Mouse (Mus musculus) urinary bladder, postnatal 25 days (tissue): ENCODE results near the gene Golga2.

ENCODE experiments used
- DNase-seq: peaks from one replicate; pipeline ENCODE4 v3.0.0; 2022; ENCODE audit warnings: low spot score

Golga2 gene

DNA sequence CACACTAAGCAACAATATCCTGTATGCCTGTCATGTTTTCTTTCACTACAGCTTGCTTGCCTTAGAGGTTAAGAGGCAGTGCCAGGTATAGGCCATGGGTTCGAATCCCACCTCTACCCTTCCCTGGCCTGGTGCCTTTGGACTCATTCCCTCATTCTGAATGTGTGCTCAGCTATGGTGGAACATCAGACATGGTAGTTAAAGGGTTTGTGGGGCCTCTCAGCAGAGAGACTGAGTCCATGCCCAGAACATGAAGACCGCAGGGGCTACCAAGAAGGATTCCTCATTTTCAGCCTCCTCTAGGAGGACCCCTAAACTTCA lies 56.1 kb downstream of the Golga2 start:
- DNase-seq, result no peak

DNA sequence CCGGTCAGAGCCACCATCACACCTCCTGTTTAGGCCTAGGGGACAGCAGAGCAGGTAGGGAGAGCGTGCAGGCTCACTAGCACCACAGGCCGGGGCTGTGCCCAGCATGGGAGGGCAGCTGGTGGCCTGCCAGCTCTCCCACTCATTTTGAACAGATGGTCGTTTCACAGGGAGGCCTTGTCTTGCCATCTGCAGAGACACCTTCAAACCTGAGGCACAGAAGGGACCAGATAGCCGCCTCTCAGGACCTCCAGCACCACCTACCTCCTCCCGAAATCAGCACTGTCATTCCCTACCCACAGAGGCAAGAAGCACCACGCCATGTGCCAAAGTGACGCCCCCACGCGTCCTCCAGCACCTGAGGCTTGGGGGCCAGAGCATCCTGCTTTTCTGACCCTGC lies 56.9 kb downstream of the Golga2 start:
- DNase-seq, result no peak

DNA sequence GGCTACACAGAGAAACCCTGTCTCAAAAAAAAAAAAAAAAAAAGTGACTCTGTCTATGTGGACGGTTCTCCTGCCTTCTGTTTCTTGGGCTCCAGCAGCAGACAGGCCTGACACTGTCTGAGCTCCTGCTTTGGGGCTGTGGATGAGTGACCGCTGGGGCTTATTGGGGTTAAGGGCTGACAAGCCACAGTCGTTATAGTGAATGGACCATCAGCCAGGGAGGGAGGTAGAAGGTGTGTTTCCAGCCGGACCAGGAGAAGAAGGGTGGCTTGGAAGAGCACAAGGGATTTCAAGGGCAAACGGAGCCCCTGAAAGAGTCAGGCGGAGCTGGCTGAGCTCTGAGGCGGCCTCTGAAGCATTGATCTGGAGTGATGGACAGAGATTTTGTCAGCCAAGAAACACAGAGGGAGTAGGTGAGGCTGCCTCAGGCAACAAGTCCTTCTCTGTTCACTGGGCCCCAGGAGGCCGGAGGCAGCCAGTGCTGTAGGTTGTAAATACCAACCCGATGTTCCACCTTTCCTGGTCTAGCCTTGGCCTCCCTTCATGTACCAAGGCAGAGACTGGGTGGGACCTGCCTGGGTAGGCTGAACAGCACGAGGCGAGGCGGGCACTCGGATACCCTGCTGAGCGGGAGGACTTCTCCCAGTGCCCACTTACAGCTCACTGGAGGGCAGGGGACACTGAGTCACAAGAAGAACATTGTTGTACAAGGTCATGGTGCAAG lies 57.6 kb downstream of the Golga2 start:
- DNase-seq, result no peak

DNA sequence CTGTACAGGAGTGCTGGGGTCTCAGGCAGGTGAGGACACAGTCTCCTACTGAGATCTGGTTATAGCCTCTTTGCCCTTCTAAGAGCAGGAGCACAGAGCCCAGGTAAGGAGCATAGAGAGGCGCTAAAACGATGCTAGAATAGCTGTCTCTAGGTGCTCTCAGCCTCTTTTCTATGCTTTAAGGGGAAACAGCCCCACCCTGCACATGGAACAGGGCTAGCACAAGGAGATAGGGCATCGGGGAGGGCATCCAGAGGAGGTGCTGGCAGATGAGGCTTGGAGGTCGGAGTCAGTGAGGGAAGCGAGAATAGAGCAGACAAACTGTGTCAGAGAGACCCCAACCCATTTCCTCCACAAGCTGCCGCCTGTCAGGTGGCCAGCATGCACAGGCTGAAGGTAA lies 59.8 kb downstream of the Golga2 start:
- no peak for DNase-seq

DNA sequence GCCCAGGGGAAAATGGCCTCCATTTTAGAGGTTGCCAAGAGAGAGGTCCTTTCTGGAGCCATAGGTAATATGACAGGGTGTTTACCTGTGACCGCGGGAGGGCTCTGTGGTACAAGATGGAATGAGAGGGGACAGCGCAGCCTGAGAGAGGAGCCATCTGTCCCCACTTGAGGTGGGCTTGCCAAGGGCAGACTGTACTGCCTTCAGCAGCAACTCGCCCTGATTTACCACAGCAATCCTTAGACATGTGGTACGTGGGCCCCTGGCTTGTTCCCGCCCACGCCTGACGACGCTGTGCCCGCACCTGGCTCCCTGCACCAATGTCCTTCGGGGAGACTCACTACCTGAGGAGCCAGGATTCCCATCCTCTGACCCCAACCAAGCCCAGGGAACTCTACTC lies 61.1 kb downstream of the Golga2 start:
- DNase-seq, result no peak

DNA sequence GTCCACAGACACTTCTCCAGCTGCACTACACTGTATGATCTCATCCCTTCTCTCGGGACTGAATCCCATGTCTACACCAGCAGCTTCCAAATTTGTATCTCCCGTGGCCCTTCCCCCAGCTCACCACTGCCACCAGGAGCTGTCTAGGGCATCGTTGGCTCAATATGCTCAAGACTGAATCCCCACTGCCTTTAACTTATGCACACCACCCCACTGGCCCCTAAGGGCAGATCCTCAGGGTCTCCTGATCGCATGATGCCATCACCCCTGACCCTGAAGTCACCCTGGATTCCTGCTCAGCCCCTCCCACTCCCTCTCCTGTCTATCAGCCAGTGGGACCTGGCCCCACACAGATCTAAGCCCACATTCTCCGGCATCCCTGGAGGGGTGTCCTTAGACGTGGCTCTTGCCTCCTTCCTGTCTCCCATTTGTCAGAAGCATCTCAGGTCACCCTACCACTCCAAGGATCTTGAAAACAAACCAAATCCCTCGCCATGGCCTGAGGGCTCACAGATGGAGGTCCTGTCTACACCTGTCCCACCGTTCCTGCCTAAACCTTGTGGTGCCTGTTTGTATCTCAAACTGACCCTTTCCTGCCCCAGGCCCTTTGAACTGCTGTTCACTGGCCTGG lies 62.6 kb downstream of the Golga2 start:
- DNase-seq, result no peak

DNA sequence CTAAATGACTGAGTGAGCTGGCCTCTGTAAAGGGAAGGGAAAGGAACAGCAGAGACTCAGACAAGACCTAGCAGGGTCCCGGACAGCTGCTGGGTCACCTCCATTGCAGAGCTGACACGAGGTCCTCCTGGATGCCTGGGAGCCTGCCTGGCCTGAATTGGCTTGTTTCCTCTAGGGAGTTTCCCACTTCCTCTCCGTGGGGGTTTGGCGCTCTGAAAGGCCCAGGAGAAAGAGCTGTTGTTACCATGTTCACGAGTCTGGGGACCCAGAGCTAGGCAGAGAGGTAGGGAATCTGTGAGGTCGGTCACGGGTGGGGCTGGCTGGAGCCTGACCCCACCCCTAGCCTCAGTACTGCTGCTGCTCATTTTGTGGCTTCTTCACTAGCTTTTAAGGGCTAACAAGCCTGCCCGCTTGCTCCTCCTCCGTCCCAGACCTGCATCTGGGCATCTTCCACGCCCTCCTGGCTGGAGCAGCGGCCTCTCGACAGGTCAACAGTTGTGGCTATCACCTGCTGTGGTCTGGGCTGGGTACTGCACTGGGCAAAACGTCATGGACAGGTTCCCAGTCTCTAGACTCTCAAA lies 63.4 kb downstream of the Golga2 start:
- DNase-seq, result no peak

DNA sequence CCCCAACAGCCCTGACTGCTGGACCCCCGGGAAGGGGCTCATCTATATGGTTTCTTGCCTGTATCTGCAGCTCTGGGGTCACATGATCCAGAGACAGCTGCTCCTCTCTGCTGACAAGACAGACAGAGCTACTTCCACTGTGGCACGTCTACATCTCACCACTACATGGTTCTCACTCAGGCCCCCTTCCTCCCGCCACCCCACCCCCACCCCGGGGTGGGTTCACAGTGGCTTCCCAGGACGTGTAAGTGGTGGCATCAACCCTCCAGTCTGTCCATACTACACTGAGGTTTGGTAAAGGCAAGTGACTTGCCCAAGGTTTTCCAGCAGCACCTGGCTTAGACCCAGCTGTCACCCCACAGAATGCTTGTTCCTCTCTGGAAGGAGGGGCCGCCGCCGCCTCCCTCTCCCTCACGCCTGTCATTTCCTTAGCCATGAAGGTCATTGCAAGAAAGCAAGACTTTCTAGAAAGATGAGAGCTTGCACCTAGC lies 64.3 kb downstream of the Golga2 start:
- DNase-seq, result no peak

DNA sequence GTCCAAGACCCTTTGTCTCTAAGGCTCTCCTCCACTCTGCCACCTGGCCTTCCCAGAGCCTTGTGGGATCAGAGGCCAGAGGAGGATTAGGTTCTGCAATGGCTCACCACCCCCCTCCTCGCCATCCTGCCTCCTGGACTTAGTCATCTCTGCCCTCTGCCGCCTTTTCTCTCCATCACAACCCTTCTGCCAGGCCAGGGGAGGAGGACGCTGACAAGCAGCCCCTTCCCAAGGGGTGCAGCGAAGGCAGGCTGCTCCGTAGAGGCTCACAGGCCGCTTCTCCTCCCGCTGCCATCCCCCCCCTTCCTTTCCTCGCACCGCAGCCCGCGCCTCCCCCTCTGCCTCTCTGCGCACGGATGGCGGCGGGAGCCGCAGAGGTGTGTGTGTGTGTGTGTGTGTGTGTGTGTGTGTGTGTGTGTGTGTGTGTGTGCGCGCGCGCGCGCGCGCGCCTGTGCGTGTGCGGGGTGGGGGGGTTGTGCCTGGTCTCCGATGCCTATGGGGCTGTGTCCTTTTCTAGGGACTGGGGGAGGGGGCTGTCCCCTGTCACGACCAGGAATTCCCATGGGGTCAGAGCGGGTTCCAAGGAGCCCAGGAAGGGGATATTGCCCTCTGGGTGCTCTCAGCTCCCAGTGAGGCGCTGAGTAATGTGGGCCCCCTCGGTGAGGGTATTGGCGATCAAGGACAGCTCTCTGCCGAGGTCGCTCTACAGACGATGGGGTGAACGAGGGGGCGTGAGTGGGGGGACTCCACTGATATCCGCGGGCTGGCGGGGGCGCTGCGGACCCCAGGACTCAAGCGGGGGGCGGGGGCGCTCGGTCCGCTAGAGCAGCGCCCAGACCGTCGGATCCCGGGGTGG lies 65.2 kb downstream of the Golga2 start, which contains the start of gene Ciz1:
Ciz1 (plus strand) TSS at position 177 of the 856 bp plus-strand sequence.
- no peak for DNase-seq

DNA sequence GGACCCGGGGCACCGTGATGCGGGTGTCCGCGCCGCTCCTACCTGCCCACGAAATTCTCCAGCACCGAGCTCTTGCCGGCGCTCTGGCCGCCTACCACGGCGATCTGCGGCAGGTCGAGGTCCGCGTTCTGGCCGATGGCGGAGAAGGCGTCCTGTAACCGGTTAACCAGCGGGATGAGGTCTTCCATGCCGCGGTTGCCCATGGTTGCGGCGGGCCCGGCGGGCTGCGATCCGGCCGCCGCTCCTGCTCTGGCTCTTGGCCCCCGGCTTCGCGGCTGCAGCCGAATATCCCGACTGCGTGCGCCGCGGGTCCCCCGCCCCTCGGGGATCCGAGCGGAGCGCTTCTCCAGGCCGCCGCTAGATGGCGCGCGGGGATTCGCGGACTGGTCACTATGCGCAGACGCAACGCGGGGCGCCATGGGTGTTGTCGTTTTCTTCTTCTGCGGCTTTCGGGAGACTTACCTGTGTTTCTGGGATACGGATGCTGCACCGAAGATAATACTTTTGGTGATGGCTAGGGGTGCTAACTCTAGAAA lies 65.9 kb downstream of the Golga2 start, which contains the start of gene Dnm1:
Dnm1 (minus strand) TSS at position 332 of the 536 bp plus-strand sequence.
- DNase-seq, result peak; percentile 96

DNA sequence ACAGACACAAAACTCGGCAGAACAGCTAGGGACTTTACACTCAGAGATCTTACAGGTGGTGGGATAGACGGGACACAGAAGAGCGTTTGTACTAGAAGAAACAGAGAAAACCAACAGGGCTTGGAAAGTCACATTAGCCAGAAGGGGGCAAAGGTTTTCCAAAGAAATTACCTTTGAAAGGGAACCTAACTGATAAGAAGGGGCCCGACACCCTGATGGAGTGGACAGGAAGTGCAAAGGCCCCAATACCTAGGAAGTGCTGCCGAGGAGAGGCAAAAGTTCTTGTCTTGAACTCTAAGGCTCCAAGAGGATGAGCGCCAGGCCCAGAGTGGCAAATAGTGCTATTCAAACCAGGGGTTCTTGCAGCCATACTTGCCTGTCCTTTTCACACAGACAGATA lies 66.7 kb downstream of the Golga2 start:
- no peak for DNase-seq

DNA sequence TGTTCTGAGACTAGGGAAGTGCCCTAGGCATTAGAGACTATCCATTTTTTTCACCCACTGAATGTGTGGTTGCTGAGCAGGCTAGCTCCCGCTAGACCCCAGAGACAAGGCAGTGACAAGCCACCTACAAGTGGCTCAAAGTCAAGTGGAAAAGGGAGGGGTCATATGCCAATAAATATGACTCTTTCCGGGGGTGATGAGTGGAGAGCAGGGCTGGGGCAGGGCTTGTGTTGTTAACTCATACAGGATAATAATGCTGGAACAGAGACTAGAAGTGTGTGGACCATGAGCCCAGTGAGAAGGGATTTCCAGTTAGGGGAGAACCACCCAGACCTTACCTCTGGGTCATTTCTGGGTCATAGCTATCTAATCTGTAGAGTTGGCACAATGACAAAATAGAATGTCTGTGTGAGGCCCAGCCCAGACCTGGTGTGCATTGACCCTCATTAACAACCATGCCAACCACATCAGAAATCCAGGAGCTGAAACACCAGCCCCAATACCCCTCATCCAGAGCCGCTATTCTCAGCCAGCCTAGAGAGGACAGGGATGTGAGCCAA lies 67.2 kb downstream of the Golga2 start:
- DNase-seq, result no peak

DNA sequence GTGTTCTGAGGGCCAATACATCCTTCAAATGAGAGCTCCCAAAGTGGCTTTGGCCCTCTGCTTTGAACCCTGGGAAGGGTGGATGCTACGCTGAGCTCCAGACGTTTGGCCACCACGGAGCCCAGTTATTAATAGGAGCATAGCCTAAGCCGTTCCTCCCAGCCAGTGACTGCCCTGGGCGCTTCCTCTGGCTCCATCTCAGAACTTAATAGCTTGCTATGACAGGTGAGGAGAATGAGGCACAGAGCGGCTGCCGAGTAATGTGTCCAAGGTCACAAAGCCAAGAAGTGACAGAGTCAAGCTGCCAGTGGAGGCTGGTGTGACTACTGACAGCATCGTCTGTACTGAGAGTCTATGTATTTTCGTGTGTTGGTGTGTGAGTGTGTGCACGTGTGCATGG lies 69.0 kb downstream of the Golga2 start:
- DNase-seq, result no peak
